Mouse (Mus musculus): Measurements from ENCODE around the gene Arl15. TPM values are rescaled to one million over a fixed set of nuclear protein-coding genes. Genes with fewer than 3 reads are reported as not detected.

The Arl15 gene
- polyA plus RNA-seq, 1 experiment from 2014 or later: 12.9 TPM

GRCm38 (mm10) chr13:114198252-114198799 is 404.0 kb downstream of the Arl15 start:
- no peak for DNase-seq (ENCODE audit: low spot score)
- no peaks in the 10 kb centered on the region for H3K9me3 ChIP-seq (replicated peaks)
- H3K27me3 ChIP-seq (ENCODE audit: low read depth, poor library complexity, severe bottlenecking): no peaks in the 10 kb centered on the region
- H3K4me3 ChIP-seq: no peak overlapping the region
- H3K27ac ChIP-seq: no peak overlapping the region
- H3K36me3 ChIP-seq: no peaks in the 10 kb centered on the region
- peaks cover 10% of the 10 kb centered on the region for H3K4me1 ChIP-seq
- 88% methylated on average over 10 of the region's 10 CpGs for WGBS

DNA sequence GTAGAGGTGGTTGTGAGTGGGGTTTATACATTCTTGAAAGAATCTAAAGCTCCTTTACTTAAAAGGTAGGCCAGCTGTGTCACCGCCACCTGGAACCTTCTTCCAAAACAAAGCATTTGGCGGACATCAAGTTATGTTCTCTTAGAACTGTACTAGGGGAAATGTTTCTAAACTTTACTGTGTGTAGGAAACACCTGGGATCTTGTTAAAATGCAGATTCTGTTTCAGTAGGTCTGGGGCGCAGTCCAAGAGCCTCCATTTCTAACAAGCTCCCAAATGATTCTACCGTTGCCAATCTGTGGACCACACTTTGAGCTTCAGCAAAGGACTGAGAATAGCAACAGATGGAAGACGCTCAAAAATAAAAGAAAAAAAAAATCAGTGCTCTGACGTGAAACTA is 405.4 kb downstream of the Arl15 start:
- Histone ChIP-seq H3K4me1 (peaks cover 10% of the 10 kb centered on the region), H3K4me3 (no peak overlapping the region), H3K27me3 (ENCODE audit: low read depth, poor library complexity, severe bottlenecking) (no peaks in the 10 kb centered on the region), H3K9me3 (replicated peaks) (no peaks in the 10 kb centered on the region), H3K27ac (no peak overlapping the region), H3K36me3 (no peaks in the 10 kb centered on the region)
- no peak for DNase-seq (ENCODE audit: low spot score)
- WGBS: 93% methylated on average over 6 of the region's 6 CpGs

GRCm38 (mm10) chr13:114200545-114200944 is 406.2 kb downstream of the Arl15 start:
- Histone ChIP-seq H3K4me1 (peaks cover 10% of the 10 kb centered on the region), H3K36me3 (no peaks in the 10 kb centered on the region), H3K27me3 (ENCODE audit: low read depth, poor library complexity, severe bottlenecking) (no peaks in the 10 kb centered on the region), H3K4me3 (no peak overlapping the region), H3K9me3 (replicated peaks) (no peaks in the 10 kb centered on the region), H3K27ac (no peak overlapping the region)
- DNase-seq (ENCODE audit: low spot score): no peak
- 84% methylated on average over 7 of the region's 7 CpGs for WGBS

- no peaks in the 10 kb centered on the region for H3K9me3 ChIP-seq (replicated peaks)
- WGBS: 89% methylated on average over 15 of the region's 15 CpGs
Measured at GRCm38 (mm10) chr13:114202806-114203570, 408.7 kb downstream of the Arl15 start.

More at GRCm38 (mm10) chr13:114202806-114203570, 408.7 kb downstream of the Arl15 start:
- Histone ChIP-seq H3K4me3 (no peak overlapping the region), H3K27ac (no peak overlapping the region), H3K36me3 (no peaks in the 10 kb centered on the region), H3K4me1 (peaks cover 10% of the 10 kb centered on the region), H3K27me3 (ENCODE audit: low read depth, poor library complexity, severe bottlenecking) (no peaks in the 10 kb centered on the region)
- no peak for DNase-seq (ENCODE audit: low spot score)

Other genes starting within 250 kb of the Arl15 start
- gene Snx18, start 175.9 kb upstream of the Arl15 start, polyA plus RNA-seq (2016; fragmentation: Nextera tagmentation; extraction: Ambion mirVana): 21.6 and 22.5 TPM in 2 replicates
- gene Hspb3, start 130.8 kb upstream of the Arl15 start, polyA plus RNA-seq (2016; fragmentation: Nextera tagmentation; extraction: Ambion mirVana): not detected in 2 replicates